Mouse (Mus musculus): Measurements from ENCODE around the gene Stk32c.

DNA sequence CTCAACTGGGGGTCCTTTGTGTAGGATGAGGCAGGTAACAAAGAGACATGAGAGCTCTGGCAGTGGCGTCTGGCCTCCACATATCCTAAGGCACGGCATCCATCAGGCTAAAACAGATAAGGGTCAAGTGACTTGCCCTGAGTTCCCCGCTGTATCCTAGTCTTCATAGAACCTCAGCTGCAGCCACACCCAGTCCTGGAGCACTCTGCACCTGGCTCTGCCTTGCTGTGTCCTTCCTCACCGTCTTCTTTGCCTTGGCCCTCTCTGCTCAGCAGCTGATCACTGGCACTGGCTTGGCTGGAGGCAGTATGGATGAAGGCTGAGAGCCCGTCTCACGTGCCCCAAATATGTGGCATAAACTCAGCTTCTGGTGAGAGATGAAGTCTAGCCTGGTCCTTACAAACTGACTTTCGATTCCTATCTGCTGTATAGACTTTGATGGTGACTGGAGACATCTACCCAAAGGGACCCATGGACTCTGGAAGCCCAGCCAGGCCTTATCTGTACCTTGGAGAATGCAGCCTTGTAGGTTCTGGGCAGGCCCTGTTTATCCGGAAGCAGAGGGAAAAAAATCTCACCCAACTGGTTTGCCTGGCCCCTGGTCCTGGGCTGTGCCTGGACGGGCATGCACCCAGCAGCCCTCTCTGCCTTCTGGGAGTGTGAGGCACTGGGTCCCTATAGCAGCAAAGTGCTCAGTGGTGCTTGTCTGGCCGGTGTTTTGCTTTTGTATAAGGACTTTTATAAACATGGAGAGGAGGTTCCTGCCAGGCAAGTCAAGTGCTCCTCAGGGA, 44.8 kb upstream of the Stk32c start:
- no peak for TF ChIP-seq CTCF (IDR thresholded peaks at IDR 0.05; ENCODE audit: extremely low read depth, insufficient read depth, low read length)
- TF ChIP-seq POLR2A (IDR thresholded peaks at IDR 0.05; ENCODE audit: extremely low read depth, insufficient read depth, low read length) = no peak
